Mouse (Mus musculus): ENCODE measurements around the gene Plekhb1. TPM values are rescaled to one million over a fixed set of nuclear protein-coding genes. Genes with fewer than 3 reads are reported as not detected.

Plekhb1 gene
- total RNA-seq, 1 experiment from 2014 or later = 0.35 TPM

GRCm38 (mm10) chr7:100663190-100663589, 976 bp upstream of the Plekhb1 start:
- ATAC-seq (ENCODE audit: extremely low read depth, insufficient number of reproducible peaks, low FRiP score, poor library complexity, severe bottlenecking) = peak; percentile 84

- ATAC-seq (ENCODE audit: extremely low read depth, insufficient number of reproducible peaks, low FRiP score, poor library complexity, severe bottlenecking) = no peak
Observed at GRCm38 (mm10) chr7:100661264-100661663, 950 bp downstream of the Plekhb1 start.

GRCm38 (mm10) chr7:100658093-100658578, 4.1 kb downstream of the Plekhb1 start:
- ATAC-seq (ENCODE audit: extremely low read depth, insufficient number of reproducible peaks, low FRiP score, poor library complexity, severe bottlenecking) = no peak

- ATAC-seq (ENCODE audit: extremely low read depth, insufficient number of reproducible peaks, low FRiP score, poor library complexity, severe bottlenecking) = no peak
Observed at GRCm38 (mm10) chr7:100656739-100657138, 5.5 kb downstream of the Plekhb1 start.

- no peak for ATAC-seq (ENCODE audit: extremely low read depth, insufficient number of reproducible peaks, low FRiP score, poor library complexity, severe bottlenecking)
Observed at GRCm38 (mm10) chr7:100654441-100654840, 7.8 kb downstream of the Plekhb1 start.

- ATAC-seq (ENCODE audit: extremely low read depth, insufficient number of reproducible peaks, low FRiP score, poor library complexity, severe bottlenecking) = no peak
Observed at GRCm38 (mm10) chr7:100653480-100654266, 8.5 kb downstream of the Plekhb1 start.

GRCm38 (mm10) chr7:100651011-100651410, 11.2 kb downstream of the Plekhb1 start:
- no peak for ATAC-seq (ENCODE audit: extremely low read depth, insufficient number of reproducible peaks, low FRiP score, poor library complexity, severe bottlenecking)

- no peak for ATAC-seq (ENCODE audit: extremely low read depth, insufficient number of reproducible peaks, low FRiP score, poor library complexity, severe bottlenecking)
Observed at GRCm38 (mm10) chr7:100650421-100650820, 11.8 kb downstream of the Plekhb1 start.

GRCm38 (mm10) chr7:100649826-100650225, 12.4 kb downstream of the Plekhb1 start:
- no peak for ATAC-seq (ENCODE audit: extremely low read depth, insufficient number of reproducible peaks, low FRiP score, poor library complexity, severe bottlenecking)

GRCm38 (mm10) chr7:100649095-100649494, 13.1 kb downstream of the Plekhb1 start:
- ATAC-seq (ENCODE audit: extremely low read depth, insufficient number of reproducible peaks, low FRiP score, poor library complexity, severe bottlenecking) = no peak

GRCm38 (mm10) chr7:100645147-100645546, 17.1 kb downstream of the Plekhb1 start:
- ATAC-seq (ENCODE audit: extremely low read depth, insufficient number of reproducible peaks, low FRiP score, poor library complexity, severe bottlenecking) = no peak

GRCm38 (mm10) chr7:100642413-100642812, 19.8 kb downstream of the Plekhb1 start:
- ATAC-seq (ENCODE audit: extremely low read depth, insufficient number of reproducible peaks, low FRiP score, poor library complexity, severe bottlenecking) = no peak

GRCm38 (mm10) chr7:100637657-100638056, 24.6 kb downstream of the Plekhb1 start:
- ATAC-seq (ENCODE audit: extremely low read depth, insufficient number of reproducible peaks, low FRiP score, poor library complexity, severe bottlenecking) = no peak

- no peak for ATAC-seq (ENCODE audit: extremely low read depth, insufficient number of reproducible peaks, low FRiP score, poor library complexity, severe bottlenecking)
Observed at GRCm38 (mm10) chr7:100624538-100624937, 37.7 kb downstream of the Plekhb1 start.

GRCm38 (mm10) chr7:100622277-100622676, 39.9 kb downstream of the Plekhb1 start:
- peak; percentile 70; the same call in 1 of the 2 replicates for ATAC-seq (ENCODE audit: extremely low read depth, insufficient number of reproducible peaks, low FRiP score, poor library complexity, severe bottlenecking)

- ATAC-seq (ENCODE audit: extremely low read depth, insufficient number of reproducible peaks, low FRiP score, poor library complexity, severe bottlenecking) = no peak
Observed at GRCm38 (mm10) chr7:100616121-100616857, 45.9 kb downstream of the Plekhb1 start.

GRCm38 (mm10) chr7:100608910-100609309, 53.3 kb downstream of the Plekhb1 start:
- no peak for ATAC-seq (ENCODE audit: extremely low read depth, insufficient number of reproducible peaks, low FRiP score, poor library complexity, severe bottlenecking)

GRCm38 (mm10) chr7:100608130-100608741, 54.0 kb downstream of the Plekhb1 start, which contains the start of gene Mrpl48:
Mrpl48 (minus strand) TSS chr7:100608301.
- no peak for ATAC-seq (ENCODE audit: extremely low read depth, insufficient number of reproducible peaks, low FRiP score, poor library complexity, severe bottlenecking)

Data from neutrophil, adult 5-6 weeks (primary cell).